Mouse (Mus musculus) liver, postnatal 0 days (tissue): ENCODE measurements at regions not wholly inside any gene's neighbourhood (a gene's known extent, or its start where the extent isn't known, plus 50 kb on each side); places are given as distances from the start of the nearest gene placed in this dataset.

Experiments
- ATAC-seq: fragments of 200-750 bp; cut with Nextera tagmentation; 2 replicates; pipeline ENCODE4 v1.8.0; 2017; ENCODE audit warnings: mild to moderate bottlenecking, moderate library complexity
- DNase-seq: peaks from one replicate; pipeline ENCODE4 v3.0.0-alpha.2; 2016
- H3K27ac ChIP-seq: fragments of 300-500 bp; sonication (generic); 2 replicates; pipeline ENCODE4 v1.5.1; 2014; ENCODE audit warnings: antibody characterized with exemption, moderate library complexity, mild to moderate bottlenecking, low read depth
- H3K27me3 ChIP-seq: fragments of 300-500 bp; sonication (generic); 2 replicates; pipeline ENCODE4 v1.6.1; 2014; ENCODE audit warnings: low read length, control low read depth, mixed read lengths; ENCODE audit not compliant: insufficient read depth
- H3K36me3 ChIP-seq: fragments of 300-500 bp; sonication (generic); replicated peaks from 2 replicates; pipeline ENCODE4 v1.6.1; 2014; ENCODE audit warnings: mild to moderate bottlenecking, control low read depth, low read length, moderate library complexity, mixed read lengths; ENCODE audit not compliant: insufficient read depth
- H3K4me1 ChIP-seq: fragments of 300-500 bp; sonication (generic); 2 replicates; pipeline ENCODE4 v1.6.1; 2014; ENCODE audit warnings: antibody characterized with exemption, mild to moderate bottlenecking, control low read depth; ENCODE audit not compliant: insufficient read depth
- H3K4me2 ChIP-seq: fragments of 300-500 bp; sonication (generic); 2 replicates; pipeline ENCODE4 v1.6.1; 2014; ENCODE audit warnings: low read depth, mild to moderate bottlenecking, low read length, moderate library complexity, mixed read lengths
- H3K4me3 ChIP-seq: fragments of 300-500 bp; sonication (generic); 2 replicates; pipeline ENCODE4 v1.5.1; 2014; ENCODE audit warnings: low read depth, low read length
- H3K9ac ChIP-seq: fragments of 300-500 bp; sonication (generic); replicated peaks from 2 replicates; pipeline ENCODE4 v1.6.1; 2014; ENCODE audit warnings: mild to moderate bottlenecking, moderate library complexity
- H3K9me3 ChIP-seq: fragments of 300-500 bp; sonication (generic); 2 replicates; pipeline ENCODE4 v1.6.1; 2016; ENCODE audit warnings: mild to moderate bottlenecking, control low read depth, low read length, mixed read lengths
- CTCF ChIP-seq: sonication (generic); IDR thresholded peaks from 2 replicates; pipeline ENCODE4 v1.5.1; 2016; ENCODE audit warnings: antibody characterized with exemption, low read depth
- EP300 ChIP-seq: IDR thresholded peaks from 2 replicates; pipeline ENCODE4 v1.6.1; 2016; ENCODE audit warnings: antibody characterized with exemption, low read depth, mild to moderate bottlenecking
- WGBS: fragments of 180-500 bp; shearing (Covaris S2); extraction: QIAGEN DNeasy Blood & Tissue Kit; methylation state at CpG from one replicate; pipeline ENCODE4 v1.1.7; 2014; ENCODE audit not compliant: insufficient replicate concordance; 5-methylcytosine and 5-hydroxymethylcytosine counted together

DNA sequence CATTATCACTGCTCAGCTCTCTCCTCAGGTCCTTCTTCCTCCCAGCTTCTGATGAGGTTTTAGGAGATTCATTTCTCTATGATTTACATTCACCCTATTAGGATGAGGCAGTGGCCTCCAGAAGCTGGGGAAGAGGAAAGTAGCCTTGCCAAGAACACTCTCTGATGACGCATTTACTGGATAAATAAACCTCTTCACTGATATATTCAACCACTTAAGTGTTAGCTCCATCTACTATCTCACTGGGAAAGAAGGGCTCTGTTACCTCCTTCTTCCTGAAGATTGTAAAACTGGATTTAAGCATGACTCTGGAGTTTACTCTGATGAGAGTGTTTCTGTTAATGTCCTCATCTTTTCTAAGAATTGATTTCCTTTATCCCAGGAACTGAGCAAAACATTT is 338.2 kb upstream of the Arrdc3 start:
- WGBS: 69% methylated on average over 1 of the region's 1 CpGs
- no peak for DNase-seq
- Histone ChIP-seq H3K9me3 (no peaks in the 10 kb centered on the region), H3K4me1 (no peaks in the 10 kb centered on the region), H3K4me3 (no peak overlapping the region), H3K27ac (no peak overlapping the region), H3K4me2 (no peak overlapping the region), H3K36me3 (no peaks in the 10 kb centered on the region), H3K27me3 (no peaks in the 10 kb centered on the region), H3K9ac (no peak overlapping the region)
- no peak for ATAC-seq
- TF ChIP-seq EP300 (no peak), CTCF (no peak)

- DNase-seq: no peak
- H3K36me3 ChIP-seq: no peaks in the 10 kb centered on the region
- no peak for ATAC-seq
- H3K27me3 ChIP-seq: no peaks in the 10 kb centered on the region
- TF ChIP-seq CTCF: no peak
- TF ChIP-seq EP300: no peak
- no peak overlapping the region for H3K9ac ChIP-seq
- H3K4me3 ChIP-seq: no peak overlapping the region
- H3K4me1 ChIP-seq: no peaks in the 10 kb centered on the region
- H3K27ac ChIP-seq: no peak overlapping the region
- H3K4me2 ChIP-seq: no peak overlapping the region
- H3K9me3 ChIP-seq: no peaks in the 10 kb centered on the region
Observed at GRCm38 (mm10) chr13:80557156-80557555, 326.0 kb upstream of the Arrdc3 start.
